Mouse (Mus musculus) right cerebral cortex, postnatal 25 days (tissue): ENCODE measurements at regions not wholly inside any gene's neighbourhood (a gene's known extent, or its start where the extent isn't known, plus 50 kb on each side); places are given as distances from the start of the nearest gene placed in this dataset.

Experiments
- DNase-seq: peaks from one replicate; pipeline ENCODE4 v3.0.0; 2022

- no peak for DNase-seq
Observed at GRCm38 (mm10) chr1:61050346-61050745, 72.6 kb downstream of the Icos start.

DNA sequence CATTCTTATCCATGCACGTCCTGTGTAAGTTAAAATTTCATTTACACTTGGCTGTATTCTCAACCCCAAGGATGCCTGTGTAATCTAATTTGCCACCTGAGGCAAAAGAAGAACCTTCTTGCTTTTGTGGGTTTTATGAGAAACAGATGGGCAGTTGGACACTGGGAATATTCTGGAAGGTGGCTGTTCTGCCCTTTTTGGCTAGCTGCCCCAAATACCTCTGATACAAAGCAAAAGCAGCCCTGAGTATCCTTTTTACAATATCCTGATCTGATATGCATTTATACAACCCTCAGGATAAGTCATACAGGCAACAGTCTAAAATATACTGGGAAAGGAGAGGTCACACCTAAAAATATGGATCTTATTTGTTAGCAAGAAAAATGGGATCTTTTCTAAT, 75.9 kb downstream of the Icos start:
- DNase-seq: no peak

DNA sequence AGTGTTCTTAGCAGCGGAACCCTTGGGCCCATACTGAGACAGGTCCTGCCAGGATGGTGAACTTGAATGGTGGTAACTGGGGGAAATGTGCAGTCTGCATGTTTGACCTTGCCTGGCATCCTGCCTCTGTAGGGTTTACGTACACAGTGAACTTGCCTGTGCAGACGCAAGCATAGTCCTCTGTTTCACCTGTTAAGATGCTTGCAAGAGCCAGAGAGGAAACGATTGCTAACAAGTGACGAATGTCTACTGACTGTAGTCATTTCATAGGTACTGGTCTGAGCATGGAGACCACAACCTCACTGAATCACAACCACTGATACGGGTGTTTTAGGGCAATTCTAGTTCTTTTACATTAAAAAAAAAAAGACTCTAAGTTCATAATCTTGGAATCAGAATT, 76.7 kb downstream of the Icos start:
- no peak for DNase-seq

- DNase-seq: peak; percentile 31
Observed at GRCm38 (mm10) chr1:61055176-61055575, 77.4 kb downstream of the Icos start.

DNA sequence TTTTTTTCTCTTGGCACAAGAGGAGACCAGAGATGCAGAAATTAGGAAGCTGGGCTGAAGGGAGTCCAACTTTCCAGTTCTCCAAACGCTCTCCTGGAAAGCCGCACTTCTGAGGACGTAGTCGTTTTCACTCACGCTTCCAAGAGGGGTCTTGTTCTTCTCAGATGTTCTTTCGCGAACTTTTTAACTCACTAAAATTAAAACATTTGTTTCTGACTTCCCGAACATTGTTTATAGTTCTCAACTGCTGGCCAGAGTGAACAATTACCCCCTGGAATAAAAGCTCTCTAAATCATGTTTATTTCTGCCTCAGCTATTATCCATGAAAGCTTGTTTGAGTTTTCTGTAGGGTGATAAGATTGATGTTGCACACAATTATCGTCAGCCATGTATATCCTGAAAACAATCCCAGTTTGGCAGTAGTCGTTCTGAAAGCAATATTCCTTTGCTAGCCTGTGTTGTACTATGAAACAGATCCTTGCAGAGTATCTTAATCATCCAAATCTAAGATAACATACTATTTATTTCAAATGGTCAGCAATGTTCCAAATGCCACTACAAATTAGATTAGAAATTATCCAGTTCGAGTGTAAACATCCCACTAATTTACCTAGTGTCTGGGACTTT, 82.3 kb downstream of the Icos start:
- DNase-seq: no peak

GRCm38 (mm10) chr1:61061892-61062460, 84.2 kb downstream of the Icos start:
- DNase-seq: no peak

GRCm38 (mm10) chr1:61068112-61068511, 90.4 kb downstream of the Icos start:
- no peak for DNase-seq

- DNase-seq: no peak
Observed at GRCm38 (mm10) chr1:61074127-61074526, 96.4 kb downstream of the Icos start.

DNA sequence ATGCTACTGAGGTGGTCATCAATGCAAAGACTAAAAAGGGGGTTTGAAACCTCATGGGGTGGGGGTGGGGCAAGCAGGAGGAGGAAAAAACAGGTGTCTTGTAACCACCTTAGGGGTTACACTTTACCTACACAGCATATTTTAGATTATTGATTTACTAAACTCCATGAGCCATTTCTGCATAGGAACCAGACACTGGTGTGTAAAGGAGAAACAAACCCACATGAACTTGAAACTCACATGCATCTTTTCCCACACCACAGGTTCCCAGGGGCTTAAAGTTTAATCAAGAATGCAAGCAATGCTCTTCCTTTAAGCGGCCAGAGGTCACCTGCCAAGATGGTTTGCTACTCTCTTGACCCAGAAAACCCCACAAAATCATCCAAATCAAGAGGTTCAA, 97.6 kb downstream of the Icos start:
- no peak for DNase-seq

DNA sequence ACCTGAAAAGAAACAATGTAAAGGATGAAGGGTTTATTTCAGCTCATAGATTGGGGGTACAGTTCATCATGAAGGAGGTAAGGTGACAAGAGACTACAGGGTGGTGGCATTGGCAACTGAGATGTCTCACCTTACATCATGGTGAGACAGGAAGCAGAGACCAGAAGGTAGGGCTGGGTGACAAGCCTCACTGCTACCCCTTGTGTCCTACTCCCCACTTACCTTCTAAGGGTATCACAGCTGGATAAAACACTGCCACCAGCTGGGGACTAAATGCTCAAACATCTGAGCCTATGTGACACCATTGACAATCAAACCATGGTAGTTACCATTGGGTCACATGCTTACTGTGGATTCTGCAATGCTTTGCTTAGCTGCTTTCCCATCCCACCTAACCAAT, 107.0 kb downstream of the Icos start:
- no peak for DNase-seq

- DNase-seq: no peak
Observed at GRCm38 (mm10) chr1:61086811-61087210, 109.1 kb downstream of the Icos start.

GRCm38 (mm10) chr1:61090801-61091200, 113.1 kb downstream of the Icos start:
- no peak for DNase-seq

GRCm38 (mm10) chr1:61095481-61096165, 117.9 kb downstream of the Icos start:
- DNase-seq: no peak

- no peak for DNase-seq
Observed at GRCm38 (mm10) chr1:61099341-61099740, 121.6 kb downstream of the Icos start.

GRCm38 (mm10) chr1:61101679-61102078, 124.0 kb downstream of the Icos start:
- no peak for DNase-seq

DNA sequence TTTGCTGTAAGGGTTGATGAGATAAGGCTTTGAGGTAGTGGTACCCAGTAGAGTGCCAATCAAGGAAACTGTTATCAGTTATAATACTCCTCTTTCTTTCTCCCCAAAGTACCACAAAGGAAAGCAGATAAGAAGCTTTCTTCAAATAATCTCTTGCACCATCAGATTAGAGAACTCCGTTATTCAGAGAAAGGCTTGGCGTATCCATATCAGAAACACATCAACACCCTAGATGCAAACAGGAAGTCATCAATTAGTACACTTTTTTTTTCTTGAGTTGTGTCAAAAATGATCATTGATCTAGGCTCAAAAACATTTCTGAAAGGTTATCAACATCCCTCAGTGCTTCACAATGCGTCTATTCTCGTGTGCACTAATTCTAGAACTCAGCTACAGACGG, 124.6 kb downstream of the Icos start:
- no peak for DNase-seq

GRCm38 (mm10) chr1:61103581-61103980, 125.9 kb downstream of the Icos start:
- no peak for DNase-seq

DNA sequence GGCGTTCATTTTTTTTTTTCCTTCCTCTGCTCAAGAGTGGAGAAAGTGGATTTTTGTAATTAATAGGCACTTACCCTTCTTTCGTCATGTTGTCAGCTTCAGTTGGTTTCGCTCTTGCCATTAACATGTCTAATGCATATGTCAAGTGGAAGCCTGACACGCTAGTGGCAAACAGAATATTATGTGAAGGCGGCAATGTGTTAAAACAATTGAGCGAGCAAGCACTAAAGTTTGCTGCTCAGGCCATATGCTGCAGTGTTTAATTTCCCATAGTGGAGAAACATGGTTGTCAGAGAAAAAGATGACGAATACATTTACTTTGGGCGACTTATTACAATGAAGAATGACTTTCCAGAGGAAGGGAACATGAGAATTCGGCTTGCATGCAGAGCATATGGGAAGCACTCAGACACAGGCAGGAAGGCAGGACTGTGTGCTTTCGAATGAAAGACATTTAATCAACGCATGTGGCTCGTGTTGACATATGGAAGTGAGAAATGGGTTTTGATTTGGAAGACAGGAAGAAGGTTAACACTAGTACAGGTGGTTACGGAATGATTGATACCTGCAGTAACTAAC, 134.1 kb downstream of the Icos start:
- DNase-seq: no peak

GRCm38 (mm10) chr1:61117535-61117934, 139.8 kb downstream of the Icos start:
- no peak for DNase-seq

DNA sequence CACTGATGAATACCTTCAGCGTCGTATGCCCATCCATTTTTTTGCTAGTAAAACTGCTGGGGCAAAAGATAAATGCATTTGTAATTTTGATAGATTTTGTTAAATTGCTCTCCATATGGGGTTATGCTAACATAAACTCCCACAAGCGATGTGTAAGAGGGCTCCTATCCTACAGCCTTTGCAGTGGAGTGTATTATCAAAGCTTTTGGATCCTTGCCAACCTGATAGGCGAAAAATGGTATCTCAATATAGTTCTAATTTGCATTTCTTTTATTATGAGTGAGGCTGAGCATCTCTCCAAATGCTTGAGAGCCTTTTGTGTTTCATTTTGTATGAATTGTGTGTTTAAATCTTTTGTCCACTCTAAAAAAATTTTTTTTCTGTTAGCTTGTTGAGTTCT, 140.3 kb downstream of the Icos start:
- DNase-seq: no peak

DNA sequence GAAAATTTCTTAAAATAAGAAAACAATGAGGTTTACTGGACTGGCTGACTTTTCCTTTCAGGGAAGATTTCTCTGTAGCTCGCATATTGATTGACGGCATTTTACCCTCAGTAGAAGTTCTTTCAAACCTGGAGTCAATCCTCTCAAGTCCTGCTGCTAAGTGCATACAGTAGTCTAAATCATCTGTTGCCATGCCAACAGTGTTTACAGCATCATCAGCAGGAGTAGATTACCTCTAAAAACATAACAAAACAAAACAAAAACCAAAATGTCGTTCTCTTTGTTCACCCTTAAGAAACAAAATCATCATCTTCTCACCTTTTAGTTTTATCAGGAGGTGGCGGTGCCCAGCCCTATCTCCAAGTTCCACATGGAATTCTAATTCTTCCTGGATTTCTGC, 143.8 kb downstream of the Icos start:
- no peak for DNase-seq

DNA sequence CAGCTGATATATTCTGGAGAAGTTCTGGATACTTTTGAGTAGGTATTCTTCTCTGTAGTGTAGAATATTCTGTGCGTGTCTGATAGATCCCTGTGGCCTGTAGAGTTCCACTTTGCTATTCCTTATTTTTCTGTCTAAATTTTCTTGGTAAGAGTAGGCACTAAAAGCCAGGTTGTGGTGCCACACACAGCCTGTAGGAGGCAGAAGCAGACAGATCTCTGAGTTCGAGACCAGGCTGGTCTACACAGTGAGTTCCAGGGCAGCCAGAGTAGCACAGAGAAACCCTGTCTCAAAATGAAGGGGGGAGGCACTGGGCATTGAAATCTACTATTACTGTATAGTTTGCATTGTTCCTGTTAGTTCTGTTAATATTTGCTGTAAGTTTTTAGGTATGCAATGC, 147.4 kb downstream of the Icos start:
- no peak for DNase-seq

GRCm38 (mm10) chr1:61135597-61136545, 158.1 kb downstream of the Icos start:
- no peak for DNase-seq
